Mouse (Mus musculus): Measurements from ENCODE around the gene Six5.

DNA sequence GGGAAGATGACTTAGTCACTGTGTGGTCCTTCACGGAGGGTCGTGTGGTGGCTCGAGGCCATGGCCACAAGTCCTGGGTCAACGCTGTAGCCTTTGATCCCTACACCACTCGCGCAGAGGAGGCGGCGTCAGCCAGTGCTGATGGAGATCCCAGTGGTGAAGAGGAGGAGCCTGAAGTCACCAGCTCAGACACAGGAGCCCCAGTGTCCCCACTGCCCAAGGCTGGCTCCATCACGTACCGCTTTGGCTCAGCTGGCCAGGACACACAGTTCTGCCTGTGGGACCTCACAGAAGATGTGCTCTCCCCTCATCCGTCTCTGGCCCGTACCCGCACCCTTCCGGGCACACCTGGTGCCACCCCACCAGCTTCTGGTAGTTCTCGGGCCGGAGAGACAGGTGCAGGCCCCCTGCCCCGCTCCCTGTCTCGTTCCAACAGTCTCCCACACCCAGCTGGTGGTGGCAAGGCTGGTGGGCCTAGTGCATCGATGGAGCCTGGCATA lies 13.9 kb upstream of the Six5 start:
- TF ChIP-seq MYOD1 (IDR thresholded peaks at IDR 0.05; ENCODE audit: control insufficient read depth, insufficient read length, low read depth) (no peak), CTCF (IDR thresholded peaks at IDR 0.05; ENCODE audit: control insufficient read depth, insufficient read depth, insufficient read length) (no peak), MYOG (IDR thresholded peaks at IDR 0.05; ENCODE audit: control insufficient read depth, extremely low read depth, insufficient read length) (no peak), MAX (IDR thresholded peaks at IDR 0.05) (no peak), USF1 (IDR thresholded peaks at IDR 0.05; ENCODE audit: low read depth) (no peak), FOSL1 (IDR thresholded peaks at IDR 0.05; ENCODE audit: insufficient read depth, low read length, poor library complexity, severe bottlenecking) (no peak)
